Mouse (Mus musculus): ENCODE results near the gene Fbxo44.

- no peak for TF ChIP-seq MAX (IDR thresholded peaks at IDR 0.05; ENCODE audit: low read depth)
- no peak for TF ChIP-seq POLR2A (IDR thresholded peaks at IDR 0.05; ENCODE audit: insufficient read length, low read depth)
- TF ChIP-seq MYOD1 (IDR thresholded peaks at IDR 0.05; ENCODE audit: control insufficient read depth in 1 of 3, insufficient read length in 2 of 3, low read depth in 2 of 3) = no peak
- no peak for TF ChIP-seq USF1 (IDR thresholded peaks at IDR 0.05; ENCODE audit: low read depth)
- no peak for TF ChIP-seq POLR2AphosphoS2 (IDR thresholded peaks at IDR 0.05; ENCODE audit: insufficient read length, low read depth)
- TF ChIP-seq E2F4 (IDR thresholded peaks at IDR 0.05; ENCODE audit: insufficient read depth) = no peak
- TF ChIP-seq TCF12 (IDR thresholded peaks at IDR 0.05; ENCODE audit: insufficient read depth, poor library complexity, severe bottlenecking) = no peak
- no peak for TF ChIP-seq CEBPB (IDR thresholded peaks at IDR 0.05; ENCODE audit: insufficient read depth, poor library complexity, severe bottlenecking)
- no peak for TF ChIP-seq MYOG (IDR thresholded peaks at IDR 0.05; ENCODE audit: control insufficient read depth in 1 of 3, insufficient read depth in 1 of 3, insufficient read length in 2 of 3, low read depth in 2 of 3)
Measured at GRCm38 (mm10) chr4:148169586-148169985, 9.3 kb upstream of the Fbxo44 start.

All from myocyte (in vitro differentiated cells).